Mouse (Mus musculus): ENCODE results near the gene Spout1. TPM values are rescaled to one million over a fixed set of nuclear protein-coding genes. Genes with fewer than 3 reads are reported as not detected.
A peak's percentile ranks its signal among the peaks of the same experiment; 100 is the strongest.
"Not testable (repeated sequence)": the region's sequence is repeated elsewhere in the genome, so short reads cannot be mapped to it uniquely, and the experiment has no call there.

Spout1 gene
- polyA plus RNA-seq, 1 experiment from 2014 or later = 59.6 TPM

DNA sequence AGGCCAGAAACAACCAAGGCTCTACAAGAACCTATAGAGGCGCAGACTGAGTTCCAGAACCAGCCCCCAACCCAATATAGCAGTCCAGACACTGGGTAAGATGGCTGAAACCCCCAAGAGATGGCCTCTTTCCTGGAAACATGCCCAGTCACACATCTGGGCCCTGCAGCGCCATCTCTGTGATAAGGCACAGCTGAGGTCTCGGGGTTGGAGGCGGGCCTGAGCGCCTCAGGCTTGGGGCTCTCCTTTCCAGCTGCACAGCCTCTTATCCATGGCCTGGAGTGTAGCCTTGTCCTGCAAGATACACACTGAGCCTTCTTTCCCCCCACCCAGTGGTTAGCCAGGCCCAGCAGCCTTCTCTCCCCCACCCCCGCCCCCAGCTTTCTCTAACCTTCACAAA is 7.0 kb upstream of the Spout1 start:
- Histone ChIP-seq H3K9ac (ENCODE audit: low read length) (no peak overlapping the region), H3K4me3 (ENCODE audit: low read depth, low read length) (no peak overlapping the region), H3K36me3 (ENCODE audit: control insufficient read depth, insufficient read depth, low read length) (no peaks in the 10 kb centered on the region), H3K4me2 (ENCODE audit: low read length) (no peak overlapping the region), H3K27ac (ENCODE audit: low read depth, low read length) (no peak overlapping the region), H3K9me3 (replicated peaks; ENCODE audit: control insufficient read depth, low read length) (no peaks in the 10 kb centered on the region), H3K27me3 (replicated peaks; ENCODE audit: control insufficient read depth, insufficient read depth, low read length) (no peaks in the 10 kb centered on the region), H3K4me1 (ENCODE audit: control insufficient read depth, insufficient read depth, low read length) (no peaks in the 10 kb centered on the region)
- ATAC-seq (no peak), DNase-seq (ENCODE audit: low spot score) (no peak)
- 89% methylated on average over 6 of the region's 6 CpGs for WGBS

DNA sequence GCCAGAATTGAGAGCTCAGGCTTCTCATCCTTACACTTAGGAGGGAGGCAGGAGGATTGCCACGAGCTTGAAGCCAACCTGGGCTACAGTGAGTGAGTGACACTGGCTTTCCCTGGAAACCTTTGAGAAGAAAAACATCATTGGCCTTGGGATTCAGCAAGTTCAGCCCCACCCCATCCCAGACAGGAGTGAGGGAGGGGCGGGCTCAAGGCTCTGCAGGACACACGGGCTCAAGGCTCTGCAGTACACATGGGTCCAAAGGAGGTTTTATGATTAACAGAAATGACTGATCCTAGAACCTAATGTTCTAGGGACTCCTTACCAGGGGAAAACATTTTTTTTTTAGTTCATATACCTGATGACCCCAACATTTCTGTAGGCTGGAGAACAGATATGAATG is 5.5 kb upstream of the Spout1 start:
- no peak overlapping the region for H3K4me3 ChIP-seq (ENCODE audit: low read depth, low read length)
- no peaks in the 10 kb centered on the region for H3K27me3 ChIP-seq (replicated peaks; ENCODE audit: control insufficient read depth, insufficient read depth, low read length)
- H3K4me1 ChIP-seq (ENCODE audit: control insufficient read depth, insufficient read depth, low read length) = no peaks in the 10 kb centered on the region
- H3K4me2 ChIP-seq (ENCODE audit: low read length) = no peak overlapping the region
- ATAC-seq (no peak), DNase-seq (ENCODE audit: low spot score) (no peak)
- no peaks in the 10 kb centered on the region for H3K9me3 ChIP-seq (replicated peaks; ENCODE audit: control insufficient read depth, low read length)
- no peak overlapping the region for H3K9ac ChIP-seq (ENCODE audit: low read length)
- no peak overlapping the region for H3K27ac ChIP-seq (ENCODE audit: low read depth, low read length)
- no peaks in the 10 kb centered on the region for H3K36me3 ChIP-seq (ENCODE audit: control insufficient read depth, insufficient read depth, low read length)
- 74% methylated on average over 3 of the region's 3 CpGs for WGBS

DNA sequence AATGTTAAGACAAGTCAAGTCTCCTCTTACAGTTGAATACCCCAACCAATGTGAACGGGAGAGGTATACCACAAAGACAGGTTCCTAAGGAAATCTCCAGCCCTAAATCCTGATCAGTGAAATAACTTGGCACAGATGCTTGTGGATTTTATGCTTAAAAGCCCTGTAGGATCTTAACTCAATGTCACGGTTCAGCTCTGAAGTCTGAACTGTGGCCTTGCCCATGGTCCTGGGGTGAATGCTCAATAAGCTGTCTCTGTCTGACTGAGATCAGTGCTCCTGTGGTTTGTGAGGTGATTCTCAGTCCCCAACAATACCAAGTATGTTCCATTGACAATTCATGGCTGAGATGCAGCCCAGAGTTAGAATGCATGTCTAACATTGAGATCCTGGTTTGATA is 4.2 kb upstream of the Spout1 start:
- H3K4me2 ChIP-seq (ENCODE audit: low read length) = no peak overlapping the region
- H3K4me1 ChIP-seq (ENCODE audit: control insufficient read depth, insufficient read depth, low read length) = peaks cover 5% of the 10 kb centered on the region
- no peak overlapping the region for H3K4me3 ChIP-seq (ENCODE audit: low read depth, low read length)
- DNase-seq (ENCODE audit: low spot score) (no peak), ATAC-seq (no peak)
- 88% methylated on average over 2 of the region's 2 CpGs for WGBS
- no peaks in the 10 kb centered on the region for H3K27me3 ChIP-seq (replicated peaks; ENCODE audit: control insufficient read depth, insufficient read depth, low read length)
- H3K9me3 ChIP-seq (replicated peaks; ENCODE audit: control insufficient read depth, low read length) = no peaks in the 10 kb centered on the region
- no peak overlapping the region for H3K27ac ChIP-seq (ENCODE audit: low read depth, low read length)
- no peaks in the 10 kb centered on the region for H3K36me3 ChIP-seq (ENCODE audit: control insufficient read depth, insufficient read depth, low read length)
- H3K9ac ChIP-seq (ENCODE audit: low read length) = no peak overlapping the region

DNA sequence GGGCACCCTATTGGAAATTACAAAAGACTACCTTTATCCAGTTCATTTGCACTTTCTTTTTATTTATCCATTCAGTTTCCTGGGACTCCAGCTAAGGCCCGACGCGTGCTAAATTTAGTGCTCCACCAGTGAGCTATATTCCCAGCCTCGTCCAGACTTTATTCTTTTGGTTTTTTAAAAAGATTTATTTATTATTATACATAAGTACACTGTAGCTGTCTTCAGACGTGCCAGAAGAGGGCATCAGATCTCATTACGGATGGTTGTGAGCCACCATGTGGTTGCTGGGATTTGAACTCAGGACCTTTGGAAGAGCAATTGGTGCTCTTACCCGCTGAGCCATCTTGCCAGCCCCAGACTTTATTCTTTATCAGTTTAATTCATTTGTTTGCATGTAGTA is 452 bp upstream of the Spout1 start:
- WGBS = 48% methylated on average over 7 of the region's 7 CpGs

DNA sequence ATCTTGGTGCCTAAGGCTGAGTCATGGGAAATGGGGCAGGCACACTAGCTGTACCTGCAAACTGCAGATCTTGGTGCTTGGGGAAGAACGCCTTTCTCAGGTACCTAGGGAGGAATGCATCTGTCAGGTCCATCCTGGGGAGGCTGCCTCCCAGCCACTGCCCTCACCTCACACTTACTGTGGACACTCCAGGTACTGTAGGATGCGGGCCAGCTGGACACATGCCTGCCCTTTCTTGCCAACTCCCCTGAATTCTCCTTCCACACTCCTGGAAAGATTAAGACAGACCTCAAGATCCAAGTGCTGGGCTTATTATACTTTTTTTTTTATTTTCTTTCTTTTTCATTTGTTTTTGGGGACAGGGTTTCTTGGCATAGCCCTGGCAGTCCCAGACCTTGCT is 1.7 kb downstream of the Spout1 start:
- peaks cover 40% of the 10 kb centered on the region for H3K36me3 ChIP-seq (ENCODE audit: control insufficient read depth, insufficient read depth, low read length)
- H3K4me1 ChIP-seq (ENCODE audit: control insufficient read depth, insufficient read depth, low read length) = peaks cover 12% of the 10 kb centered on the region
- no peak overlapping the region for H3K4me3 ChIP-seq (ENCODE audit: low read depth, low read length)
- ATAC-seq (no peak), DNase-seq (ENCODE audit: low spot score) (no peak)
- no peaks in the 10 kb centered on the region for H3K27me3 ChIP-seq (replicated peaks; ENCODE audit: control insufficient read depth, insufficient read depth, low read length)
- H3K9me3 ChIP-seq (replicated peaks; ENCODE audit: control insufficient read depth, low read length) = no peaks in the 10 kb centered on the region
- no peak overlapping the region for H3K4me2 ChIP-seq (ENCODE audit: low read length)
- H3K9ac ChIP-seq (ENCODE audit: low read length) = no peak overlapping the region
- no peak overlapping the region for H3K27ac ChIP-seq (ENCODE audit: low read depth, low read length)
- 93% methylated on average over 2 of the region's 2 CpGs for WGBS

More for the DNA sequence above, 452 bp upstream of the Spout1 start:
- not testable (repeated sequence) for H3K4me1 ChIP-seq (ENCODE audit: control insufficient read depth, insufficient read depth, low read length); H3K27ac ChIP-seq (ENCODE audit: low read depth, low read length); DNase-seq (ENCODE audit: low spot score); H3K9me3 ChIP-seq (replicated peaks; ENCODE audit: control insufficient read depth, low read length); H3K27me3 ChIP-seq (replicated peaks; ENCODE audit: control insufficient read depth, insufficient read depth, low read length); H3K9ac ChIP-seq (ENCODE audit: low read length)
- Histone ChIP-seq H3K4me3 (ENCODE audit: low read depth, low read length) (peak overlapping the region; percentile 67), H3K4me2 (ENCODE audit: low read length) (peak overlapping the region; percentile 94), H3K36me3 (ENCODE audit: control insufficient read depth, insufficient read depth, low read length) (peaks cover 31% of the 10 kb centered on the region)
- peak; percentile 47 for ATAC-seq

DNA sequence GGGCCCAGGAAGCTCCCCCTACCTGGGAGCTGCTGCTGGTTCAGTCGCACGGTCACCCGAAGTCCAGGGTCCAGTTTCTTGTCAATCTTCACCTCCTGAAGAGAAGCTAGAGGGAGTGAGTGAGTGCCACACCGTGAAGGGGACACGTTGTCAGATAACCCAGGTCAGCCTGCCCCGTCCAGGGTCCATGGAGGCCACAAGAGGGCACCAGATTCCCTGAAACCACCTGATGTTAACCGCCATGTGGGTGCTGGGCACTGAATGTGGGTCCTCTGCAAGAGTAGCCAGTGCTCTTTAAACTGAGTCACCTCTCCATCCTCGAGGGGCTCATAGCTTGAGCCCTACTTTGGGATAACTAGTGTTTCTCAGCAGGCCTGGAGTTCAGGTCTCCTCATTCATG is 2.4 kb downstream of the Spout1 start:
- Histone ChIP-seq H3K36me3 (ENCODE audit: control insufficient read depth, insufficient read depth, low read length) (peaks cover 40% of the 10 kb centered on the region), H3K4me2 (ENCODE audit: low read length) (no peak overlapping the region), H3K4me3 (ENCODE audit: low read depth, low read length) (no peak overlapping the region), H3K9me3 (replicated peaks; ENCODE audit: control insufficient read depth, low read length) (no peaks in the 10 kb centered on the region), H3K9ac (ENCODE audit: low read length) (no peak overlapping the region), H3K4me1 (ENCODE audit: control insufficient read depth, insufficient read depth, low read length) (peaks cover 12% of the 10 kb centered on the region), H3K27ac (ENCODE audit: low read depth, low read length) (no peak overlapping the region), H3K27me3 (replicated peaks; ENCODE audit: control insufficient read depth, insufficient read depth, low read length) (no peaks in the 10 kb centered on the region)
- no peak for ATAC-seq
- WGBS = 93% methylated on average over 8 of the region's 8 CpGs
- no peak for DNase-seq (ENCODE audit: low spot score)

DNA sequence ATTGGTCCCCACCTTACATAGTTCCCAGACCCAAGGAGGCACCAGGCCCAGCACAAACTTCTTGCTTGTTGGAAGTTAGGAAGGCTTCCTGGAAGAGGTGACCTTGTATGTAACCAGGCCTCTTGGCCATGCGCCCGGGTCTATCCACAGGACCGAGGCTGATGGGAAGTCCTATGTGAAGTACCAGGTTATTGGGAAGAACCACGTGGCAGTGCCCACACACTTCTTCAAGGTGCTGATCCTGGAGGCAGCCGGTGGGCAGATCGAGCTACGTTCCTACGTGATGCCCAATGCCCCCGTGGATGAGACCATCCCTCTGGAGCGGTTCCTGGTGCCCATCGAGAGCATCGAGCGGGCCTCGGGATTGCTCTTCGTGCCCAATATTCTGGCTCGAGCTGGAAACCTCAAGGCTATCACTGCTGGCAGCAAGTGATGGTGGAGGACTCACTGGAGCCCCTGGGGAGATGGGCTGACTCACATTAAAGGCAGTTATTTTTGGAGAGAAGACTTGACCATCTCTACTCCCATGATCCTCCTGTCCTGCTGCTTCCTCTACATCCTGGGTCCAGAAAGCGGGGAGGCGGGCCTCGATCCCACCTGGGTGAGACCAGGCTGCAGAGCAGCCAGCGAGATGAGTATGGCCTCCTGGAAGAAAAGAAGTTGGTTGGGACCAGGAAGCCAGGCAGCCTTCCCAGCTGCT is 4.6 kb downstream of the Spout1 start:
- Histone ChIP-seq H3K36me3 (ENCODE audit: control insufficient read depth, insufficient read depth, low read length) (peaks cover 40% of the 10 kb centered on the region), H3K4me2 (ENCODE audit: low read length) (no peak overlapping the region), H3K27me3 (replicated peaks; ENCODE audit: control insufficient read depth, insufficient read depth, low read length) (no peaks in the 10 kb centered on the region), H3K4me3 (ENCODE audit: low read depth, low read length) (no peak overlapping the region), H3K27ac (ENCODE audit: low read depth, low read length) (no peak overlapping the region), H3K4me1 (ENCODE audit: control insufficient read depth, insufficient read depth, low read length) (peaks cover 12% of the 10 kb centered on the region), H3K9me3 (replicated peaks; ENCODE audit: control insufficient read depth, low read length) (no peaks in the 10 kb centered on the region), H3K9ac (ENCODE audit: low read length) (no peak overlapping the region)
- DNase-seq (ENCODE audit: low spot score) (no peak), ATAC-seq (no peak)
- WGBS = 95% methylated on average over 20 of the region's 20 CpGs

DNA sequence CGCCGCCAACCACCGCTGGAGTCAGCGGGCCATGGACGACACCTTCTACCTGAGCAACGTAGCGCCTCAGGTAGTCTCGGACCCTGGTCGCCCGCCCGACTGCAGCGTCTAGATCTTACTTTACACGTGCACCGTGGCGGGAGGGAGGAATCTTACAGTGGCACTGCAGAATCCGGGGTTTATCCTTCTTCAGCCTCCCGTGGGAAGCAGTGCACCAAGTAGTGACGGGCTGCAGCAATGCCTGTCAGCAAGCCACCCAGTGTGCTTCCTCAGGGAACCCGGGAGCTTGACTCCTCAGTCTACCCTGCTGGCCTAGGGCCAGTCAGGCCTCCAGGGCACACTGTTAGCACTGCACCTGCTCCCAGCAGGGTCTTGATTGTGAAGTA is 6.3 kb downstream of the Spout1 start:
- peaks cover 40% of the 10 kb centered on the region for H3K36me3 ChIP-seq (ENCODE audit: control insufficient read depth, insufficient read depth, low read length)
- peaks cover 4% of the 10 kb centered on the region for H3K4me1 ChIP-seq (ENCODE audit: control insufficient read depth, insufficient read depth, low read length)
- ATAC-seq = peak; percentile 32; the same call in 1 of the 2 replicates
- peak overlapping the region; percentile 82 for H3K4me2 ChIP-seq (ENCODE audit: low read length)
- no peaks in the 10 kb centered on the region for H3K27me3 ChIP-seq (replicated peaks; ENCODE audit: control insufficient read depth, insufficient read depth, low read length)
- H3K9me3 ChIP-seq (replicated peaks; ENCODE audit: control insufficient read depth, low read length) = peaks cover under 1% of the 10 kb centered on the region; the same call in 1 of the 2 replicates
- H3K4me3 ChIP-seq (ENCODE audit: low read depth, low read length) = peak overlapping the region; percentile 59
- peak overlapping the region; percentile 80 for H3K27ac ChIP-seq (ENCODE audit: low read depth, low read length)
- DNase-seq (ENCODE audit: low spot score) = peak; percentile 25
- WGBS = 1% methylated on average over 19 of the region's 19 CpGs
- H3K9ac ChIP-seq (ENCODE audit: low read length) = peak overlapping the region; percentile 71

DNA sequence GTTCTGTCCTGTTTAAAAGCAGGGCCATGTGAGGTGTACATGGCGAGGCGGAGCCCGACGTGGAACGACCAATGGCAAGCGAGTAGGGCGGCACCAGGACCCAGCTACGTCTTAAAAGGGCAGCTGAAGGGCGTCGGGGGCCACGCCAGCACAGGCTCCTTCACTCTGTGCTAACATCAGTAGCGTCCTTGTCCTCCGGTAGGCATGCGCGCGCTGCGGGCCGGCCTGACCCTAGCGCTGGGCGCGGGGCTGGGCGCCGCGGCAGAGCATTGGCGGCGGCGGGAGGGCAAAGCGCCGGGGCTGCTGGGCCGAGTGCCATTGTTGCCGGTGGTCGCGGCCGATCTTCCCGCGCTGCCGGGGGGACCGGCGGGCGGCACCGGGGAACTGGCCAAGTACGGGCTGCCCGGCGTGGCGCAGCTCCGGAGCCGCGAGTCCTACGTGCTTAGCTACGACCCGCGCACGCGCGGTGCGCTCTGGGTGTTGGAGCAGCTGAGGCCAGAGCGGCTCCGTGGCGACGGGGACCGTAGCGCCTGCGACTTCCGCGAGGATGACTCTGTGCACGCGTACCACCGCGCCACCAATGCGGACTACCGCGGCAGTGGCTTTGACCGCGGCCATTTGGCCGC is 6.8 kb downstream of the Spout1 start, which contains the start of gene Endog:
Gene Endog (plus strand): TSS at position 123 of the 626 bp plus-strand sequence.
- H3K4me3 ChIP-seq (ENCODE audit: low read depth, low read length) = peak within 1 kb of the TSS; percentile 59

More for the DNA sequence above, 6.8 kb downstream of the Spout1 start, which contains the start of gene Endog:
- peak; percentile 96 for ATAC-seq
- H3K27me3 ChIP-seq (replicated peaks; ENCODE audit: control insufficient read depth, insufficient read depth, low read length) = no peaks in the 10 kb centered on the region
- H3K9me3 ChIP-seq (replicated peaks; ENCODE audit: control insufficient read depth, low read length) = peaks cover 6% of the 10 kb centered on the region; the same call in 1 of the 2 replicates
- H3K9ac ChIP-seq (ENCODE audit: low read length) = peak within 1 kb of the TSS; percentile 71
- WGBS = under 1% methylated on average over 73 of the region's 75 CpGs
- DNase-seq (ENCODE audit: low spot score) = peak; percentile 90
- H3K36me3 ChIP-seq (ENCODE audit: control insufficient read depth, insufficient read depth, low read length) = peaks cover 35% of the 10 kb centered on the region
- H3K27ac ChIP-seq (ENCODE audit: low read depth, low read length) = peak within 1 kb of the TSS; percentile 80
- H3K4me2 ChIP-seq (ENCODE audit: low read length) = peak within 1 kb of the TSS; percentile 82
- peaks cover 4% of the 10 kb centered on the region for H3K4me1 ChIP-seq (ENCODE audit: control insufficient read depth, insufficient read depth, low read length)

All from forebrain, embryonic 14.5 days (tissue).